Mouse (Mus musculus) thymus, postnatal 0 days (tissue): ENCODE results near the gene Olfr1036. TPM values are rescaled to one million over a fixed set of nuclear protein-coding genes. Genes with fewer than 3 reads are reported as not detected.
"Not testable (repeated sequence)": the region's sequence is repeated elsewhere in the genome, so short reads cannot be mapped to it uniquely, and the experiment has no call there.

Experiments
- DNase-seq: peaks from one replicate; pipeline ENCODE4 v3.0.0-alpha.2; 2015; ENCODE audit warnings: low spot score
- polyA plus RNA-seq: library from polyadenylated mRNA; unstranded; fragments of >200 nt; fragmentation: Nextera tagmentation; extraction: Ambion mirVana; gene quantifications from 2 replicates; pipeline ENCODE4 v1.2.1, GENCODE M21; 2015

Olfr1036 gene
- polyA plus RNA-seq: not detected in 2 replicates

DNA sequence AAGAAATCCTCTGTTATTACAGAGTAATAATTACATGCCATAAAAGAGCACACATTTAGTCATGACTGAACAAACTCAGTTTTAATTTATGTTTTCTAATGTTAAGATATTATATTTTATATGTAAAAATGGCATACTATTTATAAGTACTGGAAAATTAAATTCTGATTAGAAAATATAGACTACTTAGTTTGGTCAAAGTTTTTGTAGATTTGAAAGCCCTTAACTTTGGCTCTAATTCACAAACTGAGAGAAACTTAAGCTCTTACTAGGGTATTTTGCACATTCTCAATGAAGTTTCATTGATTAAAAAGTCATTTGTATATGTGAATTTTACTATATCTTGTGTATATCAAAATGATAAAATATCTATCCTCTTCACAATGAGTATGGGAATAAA lies at the start of gene Olfr1036:
Gene Olfr1036, plus strand, starts transcription at position 301 of the 400 bp plus-strand sequence.
- not testable (repeated sequence) for DNase-seq

DNA sequence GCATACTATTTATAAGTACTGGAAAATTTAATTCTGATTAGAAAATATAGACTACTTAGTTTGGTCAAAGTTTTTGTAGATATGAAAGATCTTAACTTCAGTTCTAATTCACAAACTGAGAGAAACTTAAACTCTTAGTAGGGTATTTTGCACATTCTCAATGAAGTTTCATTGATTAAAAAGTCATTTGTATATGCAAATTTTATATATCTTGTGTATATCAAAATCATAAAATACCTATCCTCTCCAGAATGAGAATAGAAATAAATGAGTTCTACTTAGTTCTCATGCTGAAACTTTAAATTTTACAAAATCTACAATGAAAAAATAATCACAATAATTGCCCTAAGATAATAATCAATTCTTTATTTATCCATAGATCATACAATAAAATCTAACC lies 28.2 kb upstream of the Olfr1036 start, which contains the start of gene Olfr1034:
Gene Olfr1034, plus strand, starts transcription at position 301 of the 400 bp plus-strand sequence.
- no peak for DNase-seq

DNA sequence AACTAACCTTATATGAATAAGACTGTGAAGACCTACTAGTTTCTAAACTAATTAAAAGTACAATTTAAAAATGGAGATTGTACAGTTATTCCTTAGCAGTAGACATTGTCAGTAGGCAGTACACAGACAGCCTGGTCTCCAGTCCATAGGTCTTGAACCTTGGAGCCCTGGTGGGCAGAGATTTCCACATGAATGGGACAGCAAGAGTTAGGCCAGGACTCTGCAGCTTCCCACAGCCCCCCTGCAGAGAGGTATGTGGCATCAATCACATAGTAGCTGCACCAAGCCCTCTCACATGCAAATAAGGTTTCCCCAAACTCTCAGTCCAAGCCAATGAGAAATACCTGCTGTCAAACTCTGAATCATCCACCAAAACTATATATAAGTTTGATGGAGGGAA lies 23.0 kb upstream of the Olfr1036 start:
- DNase-seq: not testable (repeated sequence)

DNA sequence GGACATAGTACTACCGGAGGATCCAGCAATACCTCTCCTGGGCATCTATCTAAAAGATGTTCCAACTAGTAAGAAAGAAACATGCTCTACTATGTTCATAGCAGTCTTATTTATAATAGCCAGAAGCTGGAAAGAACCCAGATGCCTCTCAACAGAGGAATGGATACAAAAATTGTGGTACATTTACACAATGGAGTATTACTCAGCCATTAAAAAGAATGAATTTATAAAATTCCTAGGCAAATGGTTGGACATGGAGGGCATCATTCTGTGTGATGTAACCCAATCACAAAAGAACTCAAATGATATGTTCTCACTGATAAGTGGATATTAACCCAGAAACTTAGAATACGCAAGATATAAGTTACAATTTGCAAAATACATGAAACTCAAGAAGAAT lies 10.0 kb upstream of the Olfr1036 start:
- DNase-seq: not testable (repeated sequence)

DNA sequence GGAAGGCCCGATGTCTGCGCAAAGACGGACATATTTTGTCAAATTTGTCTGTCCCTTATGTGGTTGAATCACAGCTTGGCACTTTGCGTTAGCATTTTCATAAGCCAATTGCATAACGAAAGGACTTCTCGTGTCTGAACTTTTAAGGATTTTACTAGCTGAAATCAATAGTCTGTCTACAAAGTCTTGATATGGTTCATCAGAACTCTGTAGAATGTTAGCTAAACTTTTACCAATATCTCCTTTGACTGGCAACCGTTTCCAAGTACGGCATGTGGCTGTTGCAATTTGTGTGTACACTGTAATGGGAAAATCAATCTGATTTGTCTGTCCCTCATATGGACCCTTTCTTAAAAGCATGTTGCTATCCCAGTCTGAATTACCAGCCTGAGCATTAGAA lies 3.6 kb upstream of the Olfr1036 start:
- no peak for DNase-seq

DNA sequence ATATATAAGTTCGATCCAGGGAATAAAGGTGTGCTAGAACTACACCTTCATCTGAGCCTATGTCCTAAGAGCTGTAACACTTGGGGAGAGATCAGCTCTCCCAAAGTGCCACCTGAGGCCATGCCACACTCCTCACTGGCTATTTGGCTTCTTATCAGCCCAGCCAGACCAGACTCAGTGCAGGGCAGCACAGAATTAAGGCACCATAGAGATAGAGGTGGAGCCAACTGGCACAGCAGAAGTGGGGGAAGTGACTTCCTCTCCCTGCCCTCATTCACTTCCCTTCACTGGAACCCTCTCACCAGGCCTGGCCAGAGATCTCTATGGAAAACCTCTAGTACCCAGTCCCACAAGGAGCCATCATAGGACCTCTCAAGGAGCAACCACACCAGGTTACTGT lies 6.7 kb downstream of the Olfr1036 start:
- DNase-seq: not testable (repeated sequence)

DNA sequence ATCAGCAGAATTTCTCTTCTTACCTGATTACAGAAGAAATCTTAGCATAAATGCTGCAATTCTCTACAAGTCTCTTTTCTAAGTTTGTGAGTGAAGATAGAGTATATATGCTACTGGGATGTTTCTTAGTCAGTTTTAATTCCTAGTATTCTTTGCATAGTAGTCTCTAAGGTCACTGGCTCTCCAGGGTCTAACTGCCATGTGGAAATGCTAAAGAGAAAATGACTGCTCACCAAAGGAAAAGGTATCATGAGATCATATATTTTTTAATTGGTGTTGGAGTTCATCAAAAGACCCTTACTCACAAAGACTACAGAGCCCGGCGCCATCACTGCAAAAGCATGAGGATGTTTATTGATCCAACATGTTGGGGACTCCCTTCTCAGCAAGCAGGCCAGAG lies 13.5 kb downstream of the Olfr1036 start, which contains the start of gene Olfr1037:
Gene Olfr1037, minus strand, starts transcription at position 101 of the 400 bp plus-strand sequence.
- DNase-seq: no peak

Other genes starting within 250 kb of the Olfr1036 start
- gene Olfr1019, start 228.5 kb upstream of the Olfr1036 start, polyA plus RNA-seq: not detected in 2 replicates
- not detected in 2 replicates for gene Olfr1020, start 227.0 kb upstream of the Olfr1036 start, polyA plus RNA-seq
- not detected in 2 replicates for gene Olfr1022, start 205.4 kb upstream of the Olfr1036 start, polyA plus RNA-seq
- not detected in 2 replicates for gene Olfr1023, start 188.4 kb upstream of the Olfr1036 start, polyA plus RNA-seq
- gene Olfr1024, start 168.9 kb upstream of the Olfr1036 start, polyA plus RNA-seq: not detected in 2 replicates
- gene Olfr1025-ps1, start 158.8 kb upstream of the Olfr1036 start, polyA plus RNA-seq: not detected in 2 replicates
- gene Olfr1026, start 152.4 kb upstream of the Olfr1036 start, polyA plus RNA-seq: not detected in 2 replicates
- gene Olfr1028, start 123.6 kb upstream of the Olfr1036 start, polyA plus RNA-seq: not detected in 2 replicates
- gene Olfr1029, start 100.1 kb upstream of the Olfr1036 start, polyA plus RNA-seq: not detected in 2 replicates
- not detected in 2 replicates for gene Olfr1030, start 94.7 kb upstream of the Olfr1036 start, polyA plus RNA-seq
- not detected in 2 replicates for gene Olfr1031, start 83.7 kb upstream of the Olfr1036 start, polyA plus RNA-seq
- not detected in 2 replicates for gene Olfr1032, start 68.5 kb upstream of the Olfr1036 start, polyA plus RNA-seq
- 1.7 and 2.3 TPM in 2 replicates for gene Olfr1033, start 53.4 kb upstream of the Olfr1036 start, polyA plus RNA-seq
- 0.03 and 0.05 TPM in 2 replicates for gene Olfr1034, start 28.1 kb upstream of the Olfr1036 start, polyA plus RNA-seq
- not detected in 2 replicates for gene Olfr1037, start 13.4 kb downstream of the Olfr1036 start, polyA plus RNA-seq
- gene Olfr1039, start 61.9 kb downstream of the Olfr1036 start, polyA plus RNA-seq: not detected in 2 replicates
- not detected in 2 replicates for gene Olfr1040, start 72.7 kb downstream of the Olfr1036 start, polyA plus RNA-seq
- gene Olfr1042, start 87.8 kb downstream of the Olfr1036 start, polyA plus RNA-seq: not detected in 2 replicates
- not detected in 2 replicates for gene Olfr1043, start 93.5 kb downstream of the Olfr1036 start, polyA plus RNA-seq
- not detected in 2 replicates for gene Olfr1044, start 103.8 kb downstream of the Olfr1036 start, polyA plus RNA-seq
- not detected in 2 replicates for gene Olfr52, start 111.7 kb downstream of the Olfr1036 start, polyA plus RNA-seq
- gene Olfr1045, start 129.0 kb downstream of the Olfr1036 start, polyA plus RNA-seq: not detected in 2 replicates
- not detected in 2 replicates for gene Olfr1046, start 145.3 kb downstream of the Olfr1036 start, polyA plus RNA-seq
- gene Olfr1047, start 157.4 kb downstream of the Olfr1036 start, polyA plus RNA-seq: not detected in 2 replicates
- gene Olfr1048, start 166.3 kb downstream of the Olfr1036 start, polyA plus RNA-seq: not detected in 2 replicates
- not detected in 2 replicates for gene Olfr1049, start 184.3 kb downstream of the Olfr1036 start, polyA plus RNA-seq
- not detected in 2 replicates for gene Olfr1051, start 205.1 kb downstream of the Olfr1036 start, polyA plus RNA-seq
- gene Olfr1052, start 218.5 kb downstream of the Olfr1036 start, polyA plus RNA-seq: not detected in 2 replicates
- gene Olfr1053, start 241.3 kb downstream of the Olfr1036 start, polyA plus RNA-seq: not detected in 2 replicates